Mouse (Mus musculus): ENCODE measurements at regions not wholly inside any gene's neighbourhood (a gene's known extent, or its start where the extent isn't known, plus 50 kb on each side); places are given as distances from the start of the nearest gene placed in this dataset.
"Not testable (repeated sequence)": the region's sequence is repeated elsewhere in the genome, so short reads cannot be mapped to it uniquely, and the experiment has no call there.

DNA sequence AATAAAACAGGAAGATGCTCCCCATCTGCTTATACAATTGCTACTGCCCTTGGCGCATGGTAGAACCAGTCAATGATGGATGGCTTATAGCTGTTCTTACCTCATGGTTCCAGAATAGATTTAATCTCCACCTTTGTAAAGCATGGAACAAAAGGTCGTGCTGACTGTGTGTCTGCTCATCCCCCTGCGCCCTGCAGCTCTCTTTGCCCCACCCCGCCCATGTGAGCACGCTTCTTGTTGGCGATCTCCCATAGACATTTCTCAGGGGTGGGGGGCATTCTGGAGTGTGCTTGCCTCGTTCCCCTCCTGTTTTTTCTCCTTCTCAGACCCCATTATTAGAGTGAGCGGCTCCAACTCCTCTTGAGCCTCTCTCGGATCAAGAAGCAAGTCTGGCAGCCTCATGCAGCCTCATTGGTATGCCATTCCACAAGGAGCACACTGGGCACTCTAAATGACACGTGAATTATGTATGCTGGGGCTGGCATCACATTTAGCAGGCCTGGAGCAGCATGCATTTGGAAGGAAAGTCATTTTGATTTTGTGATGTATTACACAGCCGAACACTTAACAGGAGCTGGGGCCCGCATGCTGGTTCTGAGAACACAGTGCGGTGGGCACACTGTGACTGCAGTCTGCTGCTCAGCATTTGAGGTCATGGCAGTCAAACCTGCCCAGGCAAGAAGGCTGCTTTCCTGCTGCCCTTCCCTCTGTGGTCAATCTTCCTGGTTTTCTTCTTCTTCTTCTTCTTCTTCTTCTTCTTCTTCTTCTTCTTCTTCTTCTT is 362.5 kb downstream of the Plekhb2 start:
- no peaks in the 10 kb centered on the region for H3K27me3 ChIP-seq (replicated peaks; ENCODE audit: control insufficient read depth, insufficient read depth, low read length)
- DNase-seq: no peak
- no peak for TF ChIP-seq POLR2A (IDR thresholded peaks at IDR 0.05; ENCODE audit: low read depth, low read length)
- TF ChIP-seq CTCF (conservative IDR thresholded peaks at IDR 0.05; ENCODE audit: insufficient read depth, insufficient read length, low read depth, low read length): no peak
- 87% methylated on average over 13 of the region's 13 CpGs for WGBS
- H3K36me3 ChIP-seq (ENCODE audit: control insufficient read depth, insufficient read depth, low read length): no peaks in the 10 kb centered on the region
- no peaks in the 10 kb centered on the region for H3K4me1 ChIP-seq (ENCODE audit: control insufficient read depth, insufficient read depth, low read length)
- H3K4me3 ChIP-seq (ENCODE audit: insufficient read depth, low read depth, low read length): no peak overlapping the region
- no peak overlapping the region for H3K27ac ChIP-seq (ENCODE audit: insufficient read depth, low read depth, low read length)

DNA sequence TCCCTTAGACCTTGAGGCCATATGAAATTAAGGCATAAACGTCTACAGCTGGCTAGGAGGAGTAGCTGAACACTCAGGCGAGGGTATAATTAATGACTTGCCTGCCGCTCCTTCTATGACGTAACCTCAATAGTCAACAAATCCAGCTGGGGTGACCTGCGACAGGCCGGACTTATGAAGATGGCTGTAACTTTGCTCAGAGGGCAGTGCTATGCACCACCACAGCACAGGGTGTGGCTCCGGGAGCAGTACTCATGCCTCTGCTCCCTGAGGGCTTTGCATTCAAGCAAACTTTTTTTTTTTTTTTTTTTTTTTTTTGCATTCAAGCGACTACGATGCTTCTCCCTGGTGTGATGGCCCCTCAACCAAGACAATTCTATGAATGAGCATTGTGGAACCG is 364.1 kb downstream of the Plekhb2 start:
- Histone ChIP-seq H3K4me1 (ENCODE audit: control insufficient read depth, insufficient read depth, low read length) (no peaks in the 10 kb centered on the region), H3K27me3 (replicated peaks; ENCODE audit: control insufficient read depth, insufficient read depth, low read length) (no peaks in the 10 kb centered on the region), H3K36me3 (ENCODE audit: control insufficient read depth, insufficient read depth, low read length) (no peaks in the 10 kb centered on the region), H3K4me3 (ENCODE audit: insufficient read depth, low read depth, low read length) (no peak overlapping the region), H3K27ac (ENCODE audit: insufficient read depth, low read depth, low read length) (no peak overlapping the region)
- no peak for DNase-seq
- TF ChIP-seq CTCF (conservative IDR thresholded peaks at IDR 0.05; ENCODE audit: insufficient read depth, insufficient read length, low read depth, low read length) (no peak), POLR2A (IDR thresholded peaks at IDR 0.05; ENCODE audit: low read depth, low read length) (no peak)
- WGBS: 80% methylated on average over 10 of the region's 10 CpGs

GRCm38 (mm10) chr1:35216411-35216810 is 366.6 kb downstream of the Plekhb2 start:
- no peaks in the 10 kb centered on the region for H3K27me3 ChIP-seq (replicated peaks; ENCODE audit: control insufficient read depth, insufficient read depth, low read length)
- no peaks in the 10 kb centered on the region for H3K4me1 ChIP-seq (ENCODE audit: control insufficient read depth, insufficient read depth, low read length)
- H3K27ac ChIP-seq (ENCODE audit: insufficient read depth, low read depth, low read length): no peak overlapping the region
- 74% methylated on average over 8 of the region's 8 CpGs for WGBS
- no peaks in the 10 kb centered on the region for H3K36me3 ChIP-seq (ENCODE audit: control insufficient read depth, insufficient read depth, low read length)
- no peak overlapping the region for H3K4me3 ChIP-seq (ENCODE audit: insufficient read depth, low read depth, low read length)
- no peak for DNase-seq
- TF ChIP-seq CTCF (conservative IDR thresholded peaks at IDR 0.05; ENCODE audit: insufficient read depth, insufficient read length, low read depth, low read length) (no peak), POLR2A (IDR thresholded peaks at IDR 0.05; ENCODE audit: low read depth, low read length) (no peak)

DNA sequence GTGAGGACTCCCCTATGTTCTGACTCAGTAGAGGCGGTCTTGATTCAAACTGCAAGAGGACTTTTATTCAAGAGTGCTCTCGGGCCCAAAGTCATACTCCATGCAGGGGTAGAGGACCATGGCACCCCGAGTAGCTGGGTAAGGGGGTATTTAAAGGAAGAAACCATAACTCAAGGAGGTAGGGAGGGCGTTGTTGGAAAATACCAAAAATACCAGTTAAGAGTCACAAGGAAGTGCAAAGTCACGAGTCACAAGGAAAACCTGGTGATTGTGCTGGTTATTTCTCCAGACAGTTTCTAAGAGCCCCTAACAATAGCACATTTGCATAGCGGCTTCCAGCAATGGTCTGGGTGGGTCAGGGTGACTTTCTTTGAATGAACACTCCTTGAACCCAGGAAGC is 370.4 kb downstream of the Plekhb2 start:
- DNase-seq; H3K36me3 ChIP-seq (ENCODE audit: control insufficient read depth, insufficient read depth, low read length); H3K27me3 ChIP-seq (replicated peaks; ENCODE audit: control insufficient read depth, insufficient read depth, low read length); H3K27ac ChIP-seq (ENCODE audit: insufficient read depth, low read depth, low read length); H3K4me1 ChIP-seq (ENCODE audit: control insufficient read depth, insufficient read depth, low read length); H3K4me3 ChIP-seq (ENCODE audit: insufficient read depth, low read depth, low read length): not testable (repeated sequence)
- 84% methylated on average over 6 of the region's 6 CpGs for WGBS

DNA sequence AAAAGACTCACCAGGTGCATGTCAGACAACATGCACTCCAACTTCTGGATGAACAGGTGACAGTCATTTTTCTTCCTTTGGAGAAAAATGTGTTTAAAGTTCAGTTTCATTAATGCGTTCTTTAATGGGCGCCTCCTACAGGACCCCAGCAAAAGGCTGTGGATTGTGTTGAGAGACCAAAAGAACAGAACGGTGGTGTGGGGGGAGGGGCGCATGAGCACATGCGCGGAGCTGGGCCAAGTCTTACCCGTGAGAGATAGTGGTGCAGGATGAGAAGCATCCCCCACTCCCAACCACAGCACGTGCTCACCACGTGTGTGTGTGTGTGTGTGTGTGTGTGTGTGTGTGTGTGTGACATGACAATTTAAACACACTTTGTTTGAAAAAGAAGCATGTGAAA is 371.0 kb downstream of the Plekhb2 start:
- WGBS: 84% methylated on average over 9 of the region's 9 CpGs
- no peaks in the 10 kb centered on the region for H3K36me3 ChIP-seq (ENCODE audit: control insufficient read depth, insufficient read depth, low read length)
- TF ChIP-seq CTCF (conservative IDR thresholded peaks at IDR 0.05; ENCODE audit: insufficient read depth, insufficient read length, low read depth, low read length): no peak
- H3K27me3 ChIP-seq (replicated peaks; ENCODE audit: control insufficient read depth, insufficient read depth, low read length): no peaks in the 10 kb centered on the region
- H3K27ac ChIP-seq (ENCODE audit: insufficient read depth, low read depth, low read length): no peak overlapping the region
- no peak for DNase-seq
- H3K4me1 ChIP-seq (ENCODE audit: control insufficient read depth, insufficient read depth, low read length): no peaks in the 10 kb centered on the region
- no peak overlapping the region for H3K4me3 ChIP-seq (ENCODE audit: insufficient read depth, low read depth, low read length)

DNA sequence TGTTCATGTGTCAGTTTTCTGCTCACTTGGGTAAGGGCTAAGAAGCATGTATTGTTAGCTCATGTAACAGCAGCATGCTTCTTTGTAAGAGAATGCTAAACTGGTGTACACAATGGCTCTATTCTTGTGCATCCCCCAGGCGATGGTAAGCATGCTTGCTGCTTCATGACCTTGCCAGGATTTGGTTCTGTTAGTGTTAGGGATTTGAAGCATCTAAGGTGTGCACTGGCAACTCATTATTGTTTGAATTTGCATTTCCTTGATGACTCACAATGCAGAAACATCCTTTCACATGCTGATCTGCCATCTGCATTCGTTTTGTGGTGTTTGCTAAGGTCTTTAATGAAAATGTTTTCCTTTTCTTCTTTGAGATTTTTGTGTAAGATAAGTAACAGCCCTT is 382.8 kb downstream of the Plekhb2 start:
- TF ChIP-seq CTCF (conservative IDR thresholded peaks at IDR 0.05; ENCODE audit: insufficient read depth, insufficient read length, low read depth, low read length) (no peak), POLR2A (IDR thresholded peaks at IDR 0.05; ENCODE audit: low read depth, low read length) (no peak)
- 49% methylated on average over 2 of the region's 2 CpGs for WGBS
- Histone ChIP-seq H3K27me3 (replicated peaks; ENCODE audit: control insufficient read depth, insufficient read depth, low read length) (no peaks in the 10 kb centered on the region), H3K4me1 (ENCODE audit: control insufficient read depth, insufficient read depth, low read length) (no peaks in the 10 kb centered on the region), H3K36me3 (ENCODE audit: control insufficient read depth, insufficient read depth, low read length) (no peaks in the 10 kb centered on the region), H3K4me3 (ENCODE audit: insufficient read depth, low read depth, low read length) (no peak overlapping the region), H3K27ac (ENCODE audit: insufficient read depth, low read depth, low read length) (no peak overlapping the region)
- no peak for DNase-seq

DNA sequence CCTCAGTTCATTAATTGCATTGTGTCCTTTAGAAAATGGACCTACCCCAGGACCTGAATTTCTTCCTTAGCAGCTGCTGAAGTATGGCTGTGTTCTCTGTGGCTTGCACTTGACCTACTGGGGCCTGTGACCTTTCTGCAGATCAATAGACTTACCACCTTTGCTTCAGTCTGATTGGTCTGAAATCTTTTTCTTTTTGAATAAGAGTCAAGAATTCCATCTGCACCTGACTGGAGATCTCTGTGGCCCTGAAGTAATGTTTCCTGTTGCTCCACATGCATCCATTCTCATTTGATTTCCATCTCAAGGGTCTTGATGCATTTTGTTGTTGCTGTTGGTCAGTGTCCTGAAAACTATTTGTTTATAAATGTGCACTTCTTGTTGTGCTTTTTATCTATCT is 388.4 kb downstream of the Plekhb2 start:
- Histone ChIP-seq H3K27me3 (replicated peaks; ENCODE audit: control insufficient read depth, insufficient read depth, low read length) (no peaks in the 10 kb centered on the region), H3K4me3 (ENCODE audit: insufficient read depth, low read depth, low read length) (no peak overlapping the region), H3K4me1 (ENCODE audit: control insufficient read depth, insufficient read depth, low read length) (no peaks in the 10 kb centered on the region), H3K27ac (ENCODE audit: insufficient read depth, low read depth, low read length) (no peak overlapping the region), H3K36me3 (ENCODE audit: control insufficient read depth, insufficient read depth, low read length) (no peaks in the 10 kb centered on the region)
- no peak for DNase-seq
- TF ChIP-seq CTCF (conservative IDR thresholded peaks at IDR 0.05; ENCODE audit: insufficient read depth, insufficient read length, low read depth, low read length) (no peak), POLR2A (IDR thresholded peaks at IDR 0.05; ENCODE audit: low read depth, low read length) (no peak)
